Mouse (Mus musculus) testis, adult 2 months (tissue): ENCODE measurements around the gene Ghdc. TPM values are rescaled to one million over a fixed set of nuclear protein-coding genes. Genes with fewer than 3 reads are reported as not detected.

Source experiments
- H3K27ac ChIP-seq: fragments of 200-500 bp; 2 replicates; pipeline ENCODE4 v1.5.1; 2012; ENCODE audit warnings: low read depth, low read length; ENCODE audit not compliant: control insufficient read depth, insufficient read depth
- H3K27me3 ChIP-seq: fragments of 200-500 bp; 2 replicates; pipeline ENCODE4 v1.6.1; 2012; ENCODE audit warnings: mild to moderate bottlenecking, low read length, moderate library complexity; ENCODE audit not compliant: control insufficient read depth, insufficient read depth
- H3K36me3 ChIP-seq: fragments of 200-500 bp; 2 replicates; pipeline ENCODE4 v1.6.1; 2012; ENCODE audit warnings: mild to moderate bottlenecking, low read length; ENCODE audit not compliant: control insufficient read depth, insufficient read depth
- H3K4me1 ChIP-seq: fragments of 200-500 bp; 2 replicates; pipeline ENCODE4 v1.6.1; 2012; ENCODE audit warnings: low read length; ENCODE audit not compliant: control insufficient read depth, insufficient read depth
- H3K4me3 ChIP-seq: fragments of 200-500 bp; 2 replicates; pipeline ENCODE4 v1.5.1; 2012; ENCODE audit warnings: low read depth, mild to moderate bottlenecking, low read length, moderate library complexity, mixed read lengths; ENCODE audit not compliant: control insufficient read depth
- CTCF ChIP-seq: fragments of 200-500 bp; IDR thresholded peaks from 2 replicates; pipeline ENCODE4 v1.5.1; 2012; ENCODE audit warnings: low read depth, mild to moderate bottlenecking, inconsistent platforms, low read length, moderate library complexity; ENCODE audit not compliant: control insufficient read depth, insufficient read depth, insufficient replicate concordance
- POLR2A ChIP-seq: fragments of 200-500 bp; IDR thresholded peaks from 2 replicates; pipeline ENCODE4 v1.6.1; 2012; ENCODE audit warnings: low read depth, mild to moderate bottlenecking, inconsistent platforms, low read length, moderate library complexity; ENCODE audit not compliant: control insufficient read depth
- polyA plus RNA-seq: library from polyadenylated mRNA; depleted of rRNA; stranded (reverse); fragments of >200 nt; gene quantifications from 2 replicates; pipeline ENCODE4 v1.2.3, GENCODE M21; 2012; rRNA removed

Gene Ghdc
- 1.3 and 1.6 TPM in 2 replicates for polyA plus RNA-seq

GRCm38 (mm10) chr11:100770646-100771408 lies at the start of gene Ghdc:
Gene Ghdc (minus strand): TSS chr11:100770957.
- TF ChIP-seq CTCF = no peak
- no peak for TF ChIP-seq POLR2A
- Histone ChIP-seq H3K4me3 (peak within 1 kb of the TSS; percentile 78), H3K27ac (peak within 1 kb of the TSS; percentile 61; the same call in 1 of the 2 replicates), H3K4me1 (peaks cover 5% of the 10 kb centered on the region), H3K36me3 (no peaks in the 10 kb centered on the region), H3K27me3 (no peaks in the 10 kb centered on the region)

DNA sequence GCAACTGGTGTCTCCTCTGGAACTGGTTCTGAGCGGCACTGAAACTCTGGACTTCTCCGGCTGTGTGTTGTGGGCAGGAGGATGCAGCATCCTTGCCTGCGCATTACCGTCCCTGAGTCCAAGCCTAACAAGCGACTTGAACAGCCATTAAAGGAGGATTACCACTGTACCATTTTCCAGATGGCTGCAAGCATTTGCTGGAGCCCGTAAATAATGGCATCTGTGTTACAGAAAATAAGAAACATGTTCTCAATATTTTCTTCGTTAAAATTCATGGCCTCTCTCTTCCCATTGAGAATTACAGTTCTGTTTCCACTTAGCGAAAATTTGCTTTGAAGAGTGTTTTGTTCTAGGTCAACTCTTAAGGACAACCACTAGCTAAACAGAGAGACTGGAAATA lies 49.3 kb upstream of the Ghdc start:
- Histone ChIP-seq H3K27ac (no peak overlapping the region), H3K4me3 (no peak overlapping the region), H3K36me3 (no peaks in the 10 kb centered on the region), H3K27me3 (no peaks in the 10 kb centered on the region), H3K4me1 (no peaks in the 10 kb centered on the region)
- TF ChIP-seq CTCF = no peak
- TF ChIP-seq POLR2A = no peak

GRCm38 (mm10) chr11:100819626-100820025 lies 48.9 kb upstream of the Ghdc start:
- no peaks in the 10 kb centered on the region for H3K27me3 ChIP-seq
- no peak for TF ChIP-seq CTCF
- no peak for TF ChIP-seq POLR2A
- H3K4me3 ChIP-seq = no peak overlapping the region
- H3K27ac ChIP-seq = no peak overlapping the region
- H3K4me1 ChIP-seq = no peaks in the 10 kb centered on the region
- H3K36me3 ChIP-seq = no peaks in the 10 kb centered on the region

DNA sequence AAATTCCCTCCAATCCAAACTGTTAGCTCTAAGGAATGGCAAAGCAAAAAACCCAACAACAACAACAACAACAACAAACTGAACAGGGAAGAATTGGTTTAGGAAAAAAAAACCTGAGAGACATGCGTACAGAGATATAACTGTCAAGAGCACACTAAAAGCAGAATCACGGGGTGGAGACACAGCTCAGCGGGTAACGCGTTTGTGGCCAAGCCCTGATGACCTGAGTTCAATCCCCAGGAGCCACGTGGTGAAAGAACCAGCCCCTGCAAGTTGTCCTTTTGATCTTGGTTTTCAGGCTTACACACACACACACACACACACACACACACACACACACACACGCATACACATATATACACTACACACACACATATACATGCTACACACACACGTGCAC lies 48.3 kb upstream of the Ghdc start:
- H3K27me3 ChIP-seq = no peaks in the 10 kb centered on the region

DNA sequence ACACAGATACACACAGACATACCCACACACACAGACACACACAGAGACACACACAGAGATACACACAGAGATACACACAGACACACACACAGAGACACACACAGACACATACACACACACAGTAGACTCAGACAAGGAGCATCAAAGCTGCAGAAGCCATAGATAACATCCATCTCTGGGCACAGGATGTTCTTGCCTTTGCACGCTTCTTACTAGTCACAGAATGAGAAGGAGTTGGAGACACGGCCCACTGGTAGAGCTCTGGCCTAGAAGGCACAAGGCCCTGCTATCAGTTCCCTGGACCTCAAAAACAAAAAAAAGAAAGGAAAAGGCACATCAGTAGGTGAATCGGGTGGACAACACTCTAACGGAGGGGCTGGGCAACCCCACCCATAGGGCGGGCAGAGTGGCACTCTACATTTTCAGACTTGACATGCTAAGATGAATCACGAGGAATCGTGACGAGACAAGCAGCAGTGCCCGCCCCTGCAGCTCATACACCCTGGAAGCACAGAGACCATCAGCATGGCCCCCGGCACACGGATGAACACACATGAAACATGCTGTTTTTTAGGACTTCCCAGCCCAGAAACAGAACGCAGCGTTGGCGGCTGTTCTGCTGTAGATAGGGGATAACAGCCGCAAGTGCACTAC lies 47.7 kb upstream of the Ghdc start:
- TF ChIP-seq POLR2A (no peak), CTCF (no peak)
- Histone ChIP-seq H3K27me3 (no peaks in the 10 kb centered on the region), H3K4me3 (no peak overlapping the region), H3K27ac (no peak overlapping the region), H3K4me1 (no peaks in the 10 kb centered on the region), H3K36me3 (no peaks in the 10 kb centered on the region)

More for the DNA sequence above, 48.3 kb upstream of the Ghdc start:
- TF ChIP-seq POLR2A = no peak
- TF ChIP-seq CTCF = no peak
- no peaks in the 10 kb centered on the region for H3K36me3 ChIP-seq
- H3K4me3 ChIP-seq = no peak overlapping the region
- no peaks in the 10 kb centered on the region for H3K4me1 ChIP-seq
- no peak overlapping the region for H3K27ac ChIP-seq

DNA sequence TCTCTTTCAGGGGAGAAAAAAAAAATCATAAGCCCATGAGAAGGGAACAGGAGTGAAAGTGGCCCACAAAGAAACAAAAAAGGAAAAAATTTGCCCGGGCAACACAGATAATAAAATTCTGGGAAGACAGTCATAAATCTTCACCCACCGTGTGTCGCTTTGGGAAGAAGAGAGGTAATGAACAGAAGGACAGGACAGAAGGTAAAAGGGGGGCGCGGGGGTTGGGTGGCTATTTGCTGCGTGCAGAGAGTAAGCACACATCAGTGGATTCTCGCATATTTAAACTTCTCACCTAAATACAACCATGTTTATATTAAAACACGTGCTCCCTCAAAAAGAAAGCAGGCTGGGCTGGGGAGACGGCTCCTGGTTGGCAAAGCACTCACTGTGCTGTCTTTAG lies 46.6 kb upstream of the Ghdc start:
- Histone ChIP-seq H3K27ac (no peak overlapping the region), H3K4me1 (no peaks in the 10 kb centered on the region), H3K4me3 (no peak overlapping the region), H3K36me3 (no peaks in the 10 kb centered on the region), H3K27me3 (no peaks in the 10 kb centered on the region)
- TF ChIP-seq CTCF = no peak
- no peak for TF ChIP-seq POLR2A

- no peak overlapping the region for H3K27ac ChIP-seq
- H3K27me3 ChIP-seq = no peaks in the 10 kb centered on the region
- no peak overlapping the region for H3K4me3 ChIP-seq
- no peaks in the 10 kb centered on the region for H3K4me1 ChIP-seq
- no peaks in the 10 kb centered on the region for H3K36me3 ChIP-seq
- no peak for TF ChIP-seq POLR2A
Observed at GRCm38 (mm10) chr11:100816801-100817200, 46.0 kb upstream of the Ghdc start.
